Mouse (Mus musculus) cerebellum, postnatal 14 days (tissue): ENCODE measurements around the gene Nemf.
"Not testable (repeated sequence)": the region's sequence is repeated elsewhere in the genome, so short reads cannot be mapped to it uniquely, and the experiment has no call there.

Experiments used
- DNase-seq, 2 experiments: peaks; one replicate each; pipeline ENCODE4 v3.0.0; 2021; ENCODE audit warnings: mixed read lengths in 2 of 2

Gene Nemf

GRCm38 (mm10) chr12:69356546-69357299, at the start of gene Nemf:
Gene Nemf, minus strand, starts transcription at chr12:69357165.
- DNase-seq, result peak; percentile 85 to 89

- DNase-seq, result no peak
Observed at GRCm38 (mm10) chr12:69402594-69403167, 45.7 kb upstream of the Nemf start.

GRCm38 (mm10) chr12:69402100-69402499, 45.1 kb upstream of the Nemf start:
- no peak for DNase-seq

GRCm38 (mm10) chr12:69400871-69401286, 43.9 kb upstream of the Nemf start:
- DNase-seq, result no peak

- DNase-seq, result no peak
Observed at GRCm38 (mm10) chr12:69400367-69400766, 43.4 kb upstream of the Nemf start.

GRCm38 (mm10) chr12:69394456-69394855, 37.5 kb upstream of the Nemf start:
- DNase-seq, result peak; percentile 97 to 98

- peak; percentile 45 to 62 for DNase-seq
Observed at GRCm38 (mm10) chr12:69393076-69393475, 36.1 kb upstream of the Nemf start.

GRCm38 (mm10) chr12:69390000-69390698, 33.2 kb upstream of the Nemf start:
- DNase-seq, result no peak

GRCm38 (mm10) chr12:69389273-69389938, 32.4 kb upstream of the Nemf start:
- no peak for DNase-seq

- no peak for DNase-seq
Observed at GRCm38 (mm10) chr12:69388321-69388869, 31.4 kb upstream of the Nemf start.

GRCm38 (mm10) chr12:69386281-69386732, 29.3 kb upstream of the Nemf start:
- DNase-seq, result not testable (repeated sequence)

- no peak for DNase-seq
Observed at GRCm38 (mm10) chr12:69385542-69386280, 28.7 kb upstream of the Nemf start.

GRCm38 (mm10) chr12:69384606-69385005, 27.6 kb upstream of the Nemf start:
- DNase-seq, result no peak

- no peak for DNase-seq
Observed at GRCm38 (mm10) chr12:69382880-69383279, 25.9 kb upstream of the Nemf start.

GRCm38 (mm10) chr12:69378558-69379454, 21.8 kb upstream of the Nemf start:
- DNase-seq, result no peak

- not testable (repeated sequence) for DNase-seq
Observed at GRCm38 (mm10) chr12:69377636-69378035, 20.7 kb upstream of the Nemf start.

GRCm38 (mm10) chr12:69377188-69377587, 20.2 kb upstream of the Nemf start:
- no peak for DNase-seq

- DNase-seq, result no peak
Observed at GRCm38 (mm10) chr12:69376132-69376531, 19.2 kb upstream of the Nemf start.

- no peak for DNase-seq
Observed at GRCm38 (mm10) chr12:69373850-69374766, 17.1 kb upstream of the Nemf start.
